Mouse (Mus musculus) testis, adult 2 months (tissue): ENCODE measurements at regions not wholly inside any gene's neighbourhood (a gene's known extent, or its start where the extent isn't known, plus 50 kb on each side); places are given as distances from the start of the nearest gene placed in this dataset.

Source experiments
- CTCF ChIP-seq: fragments of 200-500 bp; IDR thresholded peaks from 2 replicates; pipeline ENCODE4 v1.5.1; 2012; ENCODE audit warnings: low read depth, mild to moderate bottlenecking, inconsistent platforms, low read length, moderate library complexity; ENCODE audit not compliant: control insufficient read depth, insufficient read depth, insufficient replicate concordance
- POLR2A ChIP-seq: fragments of 200-500 bp; IDR thresholded peaks from 2 replicates; pipeline ENCODE4 v1.6.1; 2012; ENCODE audit warnings: low read depth, mild to moderate bottlenecking, inconsistent platforms, low read length, moderate library complexity; ENCODE audit not compliant: control insufficient read depth

DNA sequence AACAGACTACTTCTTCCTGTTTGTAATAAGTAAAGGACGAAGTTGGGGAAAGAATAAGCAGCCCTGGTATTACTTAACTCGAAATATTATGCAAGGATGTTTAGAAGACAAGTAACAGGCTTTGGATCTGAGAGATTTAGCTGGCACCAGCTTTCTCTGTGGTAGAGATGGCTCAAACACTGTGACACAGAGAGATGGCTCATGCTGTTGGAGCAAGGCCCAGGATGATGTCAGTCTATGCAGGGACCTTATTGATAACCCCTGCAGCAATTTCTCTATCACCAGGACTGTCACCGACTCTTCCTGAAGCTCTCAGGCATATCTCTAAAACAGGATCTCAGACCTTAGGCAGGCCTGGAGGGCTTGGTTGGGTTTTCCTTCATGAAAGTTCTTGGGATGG is 254.7 kb downstream of the Pik3r1 start:
- TF ChIP-seq CTCF: no peak
- TF ChIP-seq POLR2A: no peak
